Mouse (Mus musculus): Measurements from ENCODE around the gene Nck1.

The Nck1 gene

GRCm38 (mm10) chr9:100545715-100546593 lies at the start of gene Nck1:
Gene Nck1 (minus strand): TSS chr9:100546134.
- DNase-seq: peak; percentile 100

GRCm38 (mm10) chr9:100590462-100590861 lies 44.5 kb upstream of the Nck1 start:
- DNase-seq: no peak

GRCm38 (mm10) chr9:100584031-100584430 lies 38.1 kb upstream of the Nck1 start:
- no peak for DNase-seq

GRCm38 (mm10) chr9:100582883-100583575 lies 37.1 kb upstream of the Nck1 start:
- peak; percentile 79 for DNase-seq

- DNase-seq: peak; percentile 59
These were observed 35.9 kb upstream of the Nck1 start for GRCm38 (mm10) chr9:100581543-100582492.

- peak; percentile 50 for DNase-seq
These were observed 34.3 kb upstream of the Nck1 start for GRCm38 (mm10) chr9:100580196-100580740.

GRCm38 (mm10) chr9:100573942-100574341 lies 28.0 kb upstream of the Nck1 start:
- DNase-seq: peak; percentile 24

- DNase-seq: peak; percentile 58
These were observed 27.4 kb upstream of the Nck1 start for GRCm38 (mm10) chr9:100573300-100573699.

- DNase-seq: no peak
These were observed 25.6 kb upstream of the Nck1 start for GRCm38 (mm10) chr9:100571511-100571910.

GRCm38 (mm10) chr9:100570626-100571233 lies 24.8 kb upstream of the Nck1 start, which contains the start of gene Slc35g2:
Gene Slc35g2 (minus strand): TSS chr9:100571090.
- peak; percentile 58 for DNase-seq

- peak; percentile 79 for DNase-seq
These were observed 24.1 kb upstream of the Nck1 start for GRCm38 (mm10) chr9:100569798-100570625.

GRCm38 (mm10) chr9:100560251-100560890 lies 14.4 kb upstream of the Nck1 start:
- peak; percentile 50 for DNase-seq

GRCm38 (mm10) chr9:100558991-100559390 lies 13.1 kb upstream of the Nck1 start:
- DNase-seq: no peak

GRCm38 (mm10) chr9:100558023-100558573 lies 12.2 kb upstream of the Nck1 start:
- no peak for DNase-seq

GRCm38 (mm10) chr9:100555686-100556085 lies 9.8 kb upstream of the Nck1 start:
- DNase-seq: no peak

- DNase-seq: peak; percentile 47
These were observed 2.4 kb upstream of the Nck1 start for GRCm38 (mm10) chr9:100548313-100548712.

GRCm38 (mm10) chr9:100546594-100546910 lies 618 bp upstream of the Nck1 start:
- peak; percentile 42 for DNase-seq

GRCm38 (mm10) chr9:100544948-100545714 lies 803 bp downstream of the Nck1 start:
- DNase-seq: peak; percentile 72

GRCm38 (mm10) chr9:100535618-100536262 lies 10.2 kb downstream of the Nck1 start:
- peak; percentile 29 for DNase-seq
